Comparison of ENCODE assay signal across 12 mouse cellular contexts in genomic region chr10:70195279-70195678, GRCm38 (mm10). TPM values are rescaled to one million over a fixed set of nuclear protein-coding genes. Genes with fewer than 3 reads are reported as not detected.
DNase-seq lines count a peak whose midpoint lies in the region; ATAC-seq and TF ChIP-seq lines count a peak whose summit lies in the region.
"Had no signal": no experiment of that assay in that cellular context is flagged by ENCODE, and none has a peak within 500 bp of the region (broad histone marks: within the 10 kb centered on the region; RNA-seq: fewer than 3 reads in every experiment).

No protein-coding gene starts in this region.

- intact Hi-C loops in left cerebral cortex, postnatal 36 days (cut with DNase I): loop anchor here (5.0 kb wide), 1 partner anchor 102 kb away; no protein-coding TSS in a partner anchor

- H3K4me3 ChIP-seq in heart, embryonic 12.5 days: no peak overlapping the region
- no peak overlapping the region for H3K4me3 ChIP-seq in heart, embryonic 10.5 days
- H3K4me3 ChIP-seq in bone marrow macrophage, adult 2 months (ENCODE audit: insufficient read depth, low read length): peak overlapping the region; percentile 41
- no peak overlapping the region for H3K4me3 ChIP-seq in intestine, postnatal 0 days (ENCODE audit: low read depth, low read length)
- no peak overlapping the region for H3K4me3 ChIP-seq in hindbrain, embryonic 10.5 days

- H3K9me3 ChIP-seq in heart, embryonic 12.5 days (replicated peaks): no peaks in the 10 kb centered on the region
- no peaks in the 10 kb centered on the region for H3K9me3 ChIP-seq in heart, embryonic 10.5 days
- no peaks in the 10 kb centered on the region for H3K9me3 ChIP-seq in intestine, postnatal 0 days (ENCODE audit: control insufficient read depth)
- no peaks in the 10 kb centered on the region for H3K9me3 ChIP-seq in hindbrain, embryonic 10.5 days

- no peak for TF ChIP-seq CTCF in bone marrow macrophage, adult 2 months (IDR thresholded peaks at IDR 0.05; ENCODE audit: low read depth, low read length)
- TF ChIP-seq CTCF in intestine, postnatal 0 days (IDR thresholded peaks at IDR 0.05; ENCODE audit: low read depth): no peak

- no peak overlapping the region for H3K4me2 ChIP-seq in heart, embryonic 12.5 days
- no peak overlapping the region for H3K4me2 ChIP-seq in intestine, postnatal 0 days (replicated peaks; ENCODE audit: low read depth)

- no peak for DNase-seq in heart, embryonic 10.5 days (ENCODE audit: low spot score)
- DNase-seq in hindbrain, embryonic 10.5 days (ENCODE audit: low spot score): no peak
- no peak for DNase-seq in left cerebral cortex, postnatal 36 days (ENCODE audit: low spot score in 2 of 2)
- DNase-seq in lung, postnatal 10 days: no peak
- DNase-seq: adrenal gland, postnatal 25 days; heart, postnatal 36 days had no signal

- H3K9ac ChIP-seq in heart, embryonic 12.5 days: no peak overlapping the region; the same call in 1 of the 2 replicates
- H3K9ac ChIP-seq in intestine, postnatal 0 days (ENCODE audit: low read depth, low read length): no peak overlapping the region

- peaks cover 6% of the 10 kb centered on the region; the same call in 1 of the 2 replicates for H3K4me1 ChIP-seq in heart, embryonic 12.5 days (replicated peaks)
- H3K4me1 ChIP-seq in heart, embryonic 10.5 days: peaks cover 4% of the 10 kb centered on the region; the same call in 1 of the 2 replicates
- H3K4me1 ChIP-seq in bone marrow macrophage, adult 2 months (ENCODE audit: control insufficient read depth, insufficient read depth, low read length): peaks cover 50% of the 10 kb centered on the region
- no peaks in the 10 kb centered on the region for H3K4me1 ChIP-seq in intestine, postnatal 0 days (replicated peaks; ENCODE audit: control insufficient read depth, insufficient read depth, low read length)
- 0 out of 2 replicates have a peak, but pooled peaks cover 7% of the 10 kb centered on the region for H3K4me1 ChIP-seq in hindbrain, embryonic 10.5 days (replicated peaks)

- 69% methylated on average over 7 of the region's 7 CpGs for WGBS in heart, embryonic 12.5 days
- WGBS in heart, embryonic 10.5 days: 75% methylated on average over 7 of the region's 7 CpGs
- 64% methylated on average over 7 of the region's 7 CpGs for WGBS in intestine, postnatal 0 days
- 80% methylated on average over 7 of the region's 7 CpGs for WGBS in hindbrain, embryonic 10.5 days

- TF ChIP-seq POLR2A in bone marrow macrophage, adult 2 months (IDR thresholded peaks at IDR 0.05; ENCODE audit: borderline replicate concordance, low read depth, low read length): peak; percentile 90

- H3K36me3 ChIP-seq in heart, embryonic 12.5 days: peaks cover 31% of the 10 kb centered on the region
- peaks cover 27% of the 10 kb centered on the region for H3K36me3 ChIP-seq in heart, embryonic 10.5 days
- peaks cover 11% of the 10 kb centered on the region for H3K36me3 ChIP-seq in intestine, postnatal 0 days (ENCODE audit: control insufficient read depth, insufficient read depth)
- peaks cover 32% of the 10 kb centered on the region for H3K36me3 ChIP-seq in hindbrain, embryonic 10.5 days

- H3K27ac ChIP-seq in heart, embryonic 12.5 days (ENCODE audit: poor library complexity, severe bottlenecking): peak overlapping the region; percentile 5; the same call in 1 of the 2 replicates
- H3K27ac ChIP-seq in heart, embryonic 10.5 days: no peak overlapping the region
- peak overlapping the region; percentile 99 for H3K27ac ChIP-seq in bone marrow macrophage, adult 2 months (ENCODE audit: insufficient read depth, low read depth, low read length)
- H3K27ac ChIP-seq in intestine, postnatal 0 days (ENCODE audit: low read depth, low read length): no peak overlapping the region
- H3K27ac ChIP-seq in hindbrain, embryonic 10.5 days: no peak overlapping the region

- H3K27me3 ChIP-seq in heart, embryonic 12.5 days (replicated peaks): no peaks in the 10 kb centered on the region
- no peaks in the 10 kb centered on the region for H3K27me3 ChIP-seq in heart, embryonic 10.5 days (ENCODE audit: insufficient read depth, poor library complexity, severe bottlenecking)
- H3K27me3 ChIP-seq in intestine, postnatal 0 days (replicated peaks; ENCODE audit: control insufficient read depth, insufficient read depth, low read length): no peaks in the 10 kb centered on the region
- H3K27me3 ChIP-seq in hindbrain, embryonic 10.5 days (ENCODE audit: insufficient read depth, poor library complexity, severe bottlenecking): no peaks in the 10 kb centered on the region
- H3K27me3 ChIP-seq: Patski had no signal

- no peak for ATAC-seq in heart, embryonic 12.5 days (ENCODE audit: insufficient number of reproducible peaks, low FRiP score)
- ATAC-seq in intestine, postnatal 0 days: peak; percentile 34; the same call in 1 of the 2 replicates
- peak; percentile 46; the same call in 1 of the 2 replicates for ATAC-seq in megakaryocyte-erythroid progenitor cell, adult 5-6 weeks (replicated peaks; ENCODE audit: low FRiP score, low TSS enrichment, poor library complexity, severe bottlenecking)
- ATAC-seq: Patski had no signal

RNA-seq across cellular contexts. Expression of gene Mrln, which starts 9.2 kb away (rescaled TPM):
- polyA plus RNA-seq in heart, embryonic 12.5 days (2016; fragmentation: Nextera tagmentation; extraction: Ambion mirVana): 0.45 and 0.90 TPM in 2 replicates
- 0.63 and 1.2 TPM in 2 replicates for polyA plus RNA-seq in heart, embryonic 10.5 days (2016; fragmentation: Nextera tagmentation; extraction: Ambion mirVana)
- polyA plus RNA-seq in bone marrow macrophage, adult 2 months (2012; ENCODE audit: insufficient read depth, insufficient read length, missing spikeins): 2.1 TPM in 1 of 2 replicates, not detected in the other
- polyA plus RNA-seq in intestine, postnatal 0 days (2015; fragmentation: Nextera tagmentation; extraction: Ambion mirVana): not detected in 2 replicates
- total RNA-seq in megakaryocyte-erythroid progenitor cell, adult 5-6 weeks (2014; fragmentation: Nextera tagmentation): not detected in 2 replicates
- not detected in 2 replicates for total RNA-seq in megakaryocyte-erythroid progenitor cell, adult 5-6 weeks (2017)
- 0.71 and 1.2 TPM in 2 replicates for polyA plus RNA-seq in hindbrain, embryonic 10.5 days (2016; fragmentation: Nextera tagmentation; extraction: Ambion mirVana)
- total RNA-seq in left cerebral cortex, postnatal 36 days (2021): not detected
- total RNA-seq: adrenal gland, postnatal 25 days; left cerebral cortex, postnatal 14 days had no signal
- polyA plus RNA-seq: Patski had no signal

RNA-seq across cellular contexts. Expression of gene Slc16a9, which starts 49.6 kb away (rescaled TPM):
- 0.82 and 0.98 TPM in 2 replicates for polyA plus RNA-seq in heart, embryonic 12.5 days (2016; fragmentation: Nextera tagmentation; extraction: Ambion mirVana)
- polyA plus RNA-seq in heart, embryonic 10.5 days (2016; fragmentation: Nextera tagmentation; extraction: Ambion mirVana): 0.91 and 1.6 TPM in 2 replicates
- polyA plus RNA-seq in bone marrow macrophage, adult 2 months (2012; ENCODE audit: insufficient read depth, insufficient read length, missing spikeins): 0.34 and 0.43 TPM in 2 replicates
- polyA plus RNA-seq in intestine, postnatal 0 days (2015; fragmentation: Nextera tagmentation; extraction: Ambion mirVana): 0.52 and 0.78 TPM in 2 replicates
- not detected in 2 replicates for total RNA-seq in megakaryocyte-erythroid progenitor cell, adult 5-6 weeks (2014; fragmentation: Nextera tagmentation)
- 0.30 TPM in 1 of 2 replicates, not detected in the other for total RNA-seq in megakaryocyte-erythroid progenitor cell, adult 5-6 weeks (2017)
- 0.40 and 0.58 TPM in 2 replicates for polyA plus RNA-seq in hindbrain, embryonic 10.5 days (2016; fragmentation: Nextera tagmentation; extraction: Ambion mirVana)
- total RNA-seq in left cerebral cortex, postnatal 36 days (2021): 1 to 10 TPM; 1.8 TPM

Comparison
In these comparisons a context has a peak if more than half of its experiments do, and no peak if none do; other contexts are left out.
1. H3K27ac ChIP-seq: peak in heart, embryonic 12.5 days (single experiment) and bone marrow macrophage, adult 2 months (single experiment); none in heart, embryonic 10.5 days (single experiment), intestine, postnatal 0 days (single experiment) and hindbrain, embryonic 10.5 days (single experiment).